Mouse (Mus musculus) embryonic fibroblast, embryonic 13.5 days (primary cell): ENCODE results near the gene Pcolce. TPM values are rescaled to one million over a fixed set of nuclear protein-coding genes. Genes with fewer than 3 reads are reported as not detected.
A peak's percentile ranks its signal among the peaks of the same experiment; 100 is the strongest.

Source experiments
- H3K27ac ChIP-seq: 2 replicates; pipeline ENCODE4 v1.5.1; 2012; ENCODE audit warnings: low read length, control low read depth, inconsistent platforms; ENCODE audit not compliant: insufficient read depth
- H3K4me1 ChIP-seq: 2 replicates; pipeline ENCODE4 v1.6.1; 2011; ENCODE audit warnings: low read length; ENCODE audit not compliant: control insufficient read depth, insufficient read depth
- H3K4me3 ChIP-seq: 2 replicates; pipeline ENCODE4 v1.5.1; 2011; ENCODE audit warnings: mild to moderate bottlenecking, control low read depth, low read length; ENCODE audit not compliant: insufficient read depth
- CTCF ChIP-seq: IDR thresholded peaks from 2 replicates; pipeline ENCODE4 v1.5.1; 2011; ENCODE audit warnings: mild to moderate bottlenecking, control low read depth, low read length, moderate library complexity, borderline replicate concordance; ENCODE audit not compliant: insufficient read depth
- POLR2A ChIP-seq: IDR thresholded peaks from 2 replicates; pipeline ENCODE4 v1.6.1; 2011; ENCODE audit warnings: low read depth, mild to moderate bottlenecking, control low read depth, low read length, moderate library complexity
- polyA plus RNA-seq: library from polyadenylated mRNA; stranded (reverse); fragments of >200 nt; gene quantifications from 2 replicates; pipeline ENCODE4 v1.2.4, GENCODE M21; 2011; ENCODE audit warnings: low read depth; ENCODE audit not compliant: missing spikeins, insufficient read length

Gene Pcolce
- polyA plus RNA-seq, 1 experiment, result 732 TPM

- no peak overlapping the region for H3K27ac ChIP-seq
- H3K4me1 ChIP-seq, result peaks cover 8% of the 10 kb centered on the region; the same call in 1 of the 2 replicates
- TF ChIP-seq CTCF (no peak), POLR2A (no peak)
- H3K4me3 ChIP-seq, result no peak overlapping the region
Observed at GRCm38 (mm10) chr5:137647827-137648601, 34.4 kb upstream of the Pcolce start.

- Histone ChIP-seq H3K4me1 (0 out of 2 replicates have a peak, but pooled peaks cover 3% of the 10 kb centered on the region), H3K4me3 (peak within 1 kb of the TSS; percentile 6; the same call in 1 of the 2 replicates), H3K27ac (no peak within 1 kb of the TSS)
- no peak for TF ChIP-seq CTCF
- peak; percentile 40; the same call in 1 of the 2 replicates for TF ChIP-seq POLR2A
Observed at GRCm38 (mm10) chr5:137645652-137646091, 32.1 kb upstream of the Pcolce start, which contains the start of gene Irs3. TSS of gene Irs3 (minus strand) at chr5:137645714.

- Histone ChIP-seq H3K4me3 (peak overlapping the region; percentile 6; the same call in 1 of the 2 replicates), H3K27ac (no peak overlapping the region), H3K4me1 (0 out of 2 replicates have a peak, but pooled peaks cover 3% of the 10 kb centered on the region)
- TF ChIP-seq CTCF (no peak), POLR2A (no peak)
Observed at GRCm38 (mm10) chr5:137645091-137645651, 31.6 kb upstream of the Pcolce start.

GRCm38 (mm10) chr5:137644484-137644883 lies 30.9 kb upstream of the Pcolce start:
- Histone ChIP-seq H3K4me3 (no peak overlapping the region), H3K4me1 (0 out of 2 replicates have a peak, but pooled peaks cover 3% of the 10 kb centered on the region), H3K27ac (no peak overlapping the region)

GRCm38 (mm10) chr5:137642886-137643285 lies 29.3 kb upstream of the Pcolce start:
- Histone ChIP-seq H3K27ac (no peak overlapping the region), H3K4me1 (no peaks in the 10 kb centered on the region), H3K4me3 (no peak overlapping the region)
- TF ChIP-seq POLR2A, result no peak
- no peak for TF ChIP-seq CTCF

More at GRCm38 (mm10) chr5:137644484-137644883, 30.9 kb upstream of the Pcolce start:
- no peak for TF ChIP-seq POLR2A
- no peak for TF ChIP-seq CTCF

- Histone ChIP-seq H3K27ac (no peak within 1 kb of the TSS), H3K4me1 (no peaks in the 10 kb centered on the region), H3K4me3 (no peak within 1 kb of the TSS)
- TF ChIP-seq CTCF (peak; percentile 33; the same call in 1 of the 2 replicates), POLR2A (no peak)
Observed at GRCm38 (mm10) chr5:137641054-137641453, 27.5 kb upstream of the Pcolce start, which contains the start of gene Sap25. TSS of gene Sap25 (plus strand) at chr5:137641334.

GRCm38 (mm10) chr5:137639472-137639871 lies 25.9 kb upstream of the Pcolce start:
- TF ChIP-seq POLR2A (no peak), CTCF (no peak)
- H3K4me3 ChIP-seq, result no peak overlapping the region
- no peak overlapping the region for H3K27ac ChIP-seq
- H3K4me1 ChIP-seq, result no peaks in the 10 kb centered on the region

GRCm38 (mm10) chr5:137633397-137634084 lies 20.0 kb upstream of the Pcolce start:
- Histone ChIP-seq H3K4me3 (no peak overlapping the region), H3K27ac (no peak overlapping the region), H3K4me1 (peaks cover 9% of the 10 kb centered on the region; the same call in 1 of the 2 replicates)
- no peak for TF ChIP-seq CTCF
- TF ChIP-seq POLR2A, result no peak

GRCm38 (mm10) chr5:137631591-137631990 lies 18.0 kb upstream of the Pcolce start:
- Histone ChIP-seq H3K4me3 (no peak overlapping the region), H3K4me1 (peaks cover 9% of the 10 kb centered on the region; the same call in 1 of the 2 replicates), H3K27ac (no peak overlapping the region)
- no peak for TF ChIP-seq POLR2A
- no peak for TF ChIP-seq CTCF

GRCm38 (mm10) chr5:137631171-137631570 lies 17.6 kb upstream of the Pcolce start:
- Histone ChIP-seq H3K4me3 (no peak overlapping the region), H3K4me1 (peaks cover 9% of the 10 kb centered on the region; the same call in 1 of the 2 replicates), H3K27ac (no peak overlapping the region)
- no peak for TF ChIP-seq POLR2A
- no peak for TF ChIP-seq CTCF
